Mouse (Mus musculus): Measurements from ENCODE around the gene Fam136a.

DNA sequence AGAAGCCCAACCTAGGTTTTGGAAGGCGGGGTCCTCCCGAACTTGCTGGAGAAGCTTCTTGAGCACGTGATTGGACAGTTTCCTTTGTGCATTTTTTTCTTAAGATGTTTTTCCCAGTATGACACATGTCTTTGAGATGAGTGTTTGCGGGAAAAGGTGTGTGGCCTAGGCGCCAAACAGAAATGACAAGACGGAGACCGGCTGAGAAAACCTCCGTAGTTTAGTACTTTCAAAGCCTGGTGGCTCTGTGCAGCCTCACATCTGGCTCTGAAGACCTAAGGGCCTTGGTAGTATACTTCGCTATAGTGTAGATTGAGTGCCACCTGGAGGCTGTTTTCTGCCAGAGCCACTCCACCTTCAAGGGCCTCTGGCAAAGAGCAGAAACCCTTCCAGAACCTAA lies 35.5 kb downstream of the Fam136a start:
- TF ChIP-seq MAFK (IDR thresholded peaks at IDR 0.05; ENCODE audit: insufficient read depth, low read depth, low read length) (no peak), ZC3H11A (IDR thresholded peaks at IDR 0.05; ENCODE audit: borderline replicate concordance, low read depth, low read length) (peak; percentile 77; the same call in 1 of the 2 replicates), ZNF384 (IDR thresholded peaks at IDR 0.05; ENCODE audit: low read depth, low read length) (no peak), CHD2 (IDR thresholded peaks at IDR 0.05; ENCODE audit: low read depth, low read length) (no peak)
